Comparison of ENCODE assay signal across 28 mouse cellular contexts in genomic region chr6:142326598-142326997, GRCm38 (mm10). TPM values are rescaled to one million over a fixed set of nuclear protein-coding genes. Genes with fewer than 3 reads are reported as not detected.
A peak's percentile ranks its signal among the peaks of the same experiment; 100 is the strongest.
DNase-seq lines count a peak whose midpoint lies in the region; ATAC-seq and TF ChIP-seq lines count a peak whose summit lies in the region.
"Had no signal": no experiment of that assay in that cellular context is flagged by ENCODE, and none has a peak within 500 bp of the region (broad histone marks: within the 10 kb centered on the region; RNA-seq: fewer than 3 reads in every experiment).

No protein-coding gene starts in this region.

- H3K4me2 ChIP-seq in CH12.LX (ENCODE audit: insufficient read depth, low read depth, poor library complexity, severe bottlenecking) = no peak overlapping the region
- no peak overlapping the region for H3K4me2 ChIP-seq in liver, embryonic 16.5 days (ENCODE audit: low read depth, low read length)
- H3K4me2 ChIP-seq: embryonic facial prominence, embryonic 13.5 days; forebrain, embryonic 15.5 days; limb, embryonic 12.5 days; stomach, embryonic 15.5 days had no signal

- no peaks in the 10 kb centered on the region for H3K4me1 ChIP-seq in liver, adult 2 months (ENCODE audit: control insufficient read depth, insufficient read depth, low read length)
- no peaks in the 10 kb centered on the region for H3K4me1 ChIP-seq in CH12.LX (ENCODE audit: control insufficient read depth in 1 of 2, insufficient read depth in 2 of 2)
- no peaks in the 10 kb centered on the region for H3K4me1 ChIP-seq in liver, embryonic 16.5 days (ENCODE audit: control insufficient read depth, low read depth, low read length)
- H3K4me1 ChIP-seq: forebrain, embryonic 15.5 days; limb, embryonic 12.5 days; stomach, embryonic 15.5 days had no signal

- H3K9ac ChIP-seq in liver, adult 2 months (ENCODE audit: low read depth, low read length) = no peak overlapping the region
- H3K9ac ChIP-seq in CH12.LX (ENCODE audit: insufficient read depth, low read depth) = no peak overlapping the region
- H3K9ac ChIP-seq in liver, embryonic 16.5 days (ENCODE audit: low read depth, low read length) = no peak overlapping the region
- H3K9ac ChIP-seq: embryonic facial prominence, embryonic 13.5 days; forebrain, embryonic 15.5 days; limb, embryonic 12.5 days; stomach, embryonic 15.5 days had no signal

- no peaks in the 10 kb centered on the region for H3K9me3 ChIP-seq in CH12.LX (replicated peaks; ENCODE audit: low read length)
- H3K9me3 ChIP-seq in liver, embryonic 16.5 days (replicated peaks; ENCODE audit: control insufficient read depth, low read length) = no peaks in the 10 kb centered on the region
- H3K9me3 ChIP-seq: embryonic facial prominence, embryonic 13.5 days; forebrain, embryonic 15.5 days; limb, embryonic 12.5 days; megakaryocyte, embryonic 14.5 days; stomach, embryonic 15.5 days had no signal

- no peak overlapping the region for H3K4me3 ChIP-seq in liver, adult 2 months (ENCODE audit: insufficient read depth, low read depth, low read length)
- no peak overlapping the region for H3K4me3 ChIP-seq in CH12.LX (replicated peaks in 1 of 3; ENCODE audit: low read depth in 2 of 3, low read length in 2 of 3, poor library complexity in 1 of 3)
- H3K4me3 ChIP-seq in liver, embryonic 16.5 days (ENCODE audit: low read depth, low read length) = no peak overlapping the region
- H3K4me3 ChIP-seq: embryonic facial prominence, embryonic 13.5 days; forebrain, embryonic 15.5 days; heart, adult 2 months; limb, embryonic 12.5 days; megakaryocyte, embryonic 14.5 days; stomach, embryonic 15.5 days had no signal

- no peak overlapping the region for H3K27ac ChIP-seq in liver, adult 2 months (replicated peaks; ENCODE audit: insufficient read depth, low read depth, low read length)
- no peak overlapping the region for H3K27ac ChIP-seq in CH12.LX (ENCODE audit: insufficient read depth, low read depth)
- no peak overlapping the region for H3K27ac ChIP-seq in liver, embryonic 16.5 days (ENCODE audit: low read length)
- H3K27ac ChIP-seq: embryonic facial prominence, embryonic 13.5 days; forebrain, embryonic 15.5 days; heart, adult 2 months; limb, embryonic 12.5 days; stomach, embryonic 15.5 days had no signal

- H3K79me2 ChIP-seq in liver, adult 2 months (ENCODE audit: control insufficient read depth, insufficient read depth, low read length) = no peaks in the 10 kb centered on the region
- H3K79me2 ChIP-seq in CH12.LX (replicated peaks; ENCODE audit: control insufficient read depth, extremely low read depth, insufficient read depth, poor library complexity, severe bottlenecking) = no peaks in the 10 kb centered on the region

- in situ Hi-C loops in CH12.LX (cut with MboI; ENCODE audit: low pct_ligation_motif_present, low pct_unique_long_range_greater_than_20kb, low sequenced_read_pairs) = loop anchor here (25.0 kb wide), 1 partner anchor 186 kb away; the partner anchor contains the start of gene Ldhb

- WGBS in liver, adult 2 months = 73% methylated on average over 3 of the region's 3 CpGs
- 50% methylated on average over 3 of the region's 3 CpGs for WGBS in liver, embryonic 16.5 days (ENCODE audit: insufficient replicate concordance)

- no peak for TF ChIP-seq POLR2A in liver, adult 2 months (IDR thresholded peaks at IDR 0.05; ENCODE audit: extremely low read depth, insufficient read depth, low read length)
- no peak for TF ChIP-seq POLR2A in CH12.LX (IDR thresholded peaks at IDR 0.05; ENCODE audit: low read depth, low read length)

- dilution Hi-C loops in CH12.LX (cut with MboI; ENCODE audit: extremely low pct_ligation_motif_present, extremely low pct_unique_long_range_greater_than_20kb, low sequenced_read_pairs) = no loop called here

- DNase-seq in CD4-positive, CD25-positive, alpha-beta regulatory T cell, adult 2 months (ENCODE audit: low read depth, low spot score) = peak; percentile 9
- no peak for DNase-seq in liver, adult 2 months (ENCODE audit: extremely low read depth, low read depth, low spot score)
- DNase-seq in liver (no peak), CH12.LX (ENCODE audit: extremely low read depth) (no peak)
- DNase-seq in cerebellum, adult 8-10 months = no peak
- no peak for DNase-seq in urinary bladder, adult 2 months (ENCODE audit: low spot score)
- DNase-seq: cerebellum, adult 2 months; gastrocnemius, postnatal 14 days; heart, adult 2 months; kidney, adult 8-10 months; kidney, postnatal 4 days; right cerebral cortex, postnatal 14 days; spleen, adult 18-20 months had no signal

- TF ChIP-seq CTCF in liver, adult 2 months (IDR thresholded peaks at IDR 0.05; ENCODE audit: low read depth, low read length) = 0 out of 2 replicates have a peak, but pooled peaks have one; percentile 17
- peak in 1 of 2 experiments; percentile 29; a peak in 2 of 4 replicates for TF ChIP-seq CTCF in CH12.LX (conservative IDR thresholded peaks at IDR 0.05 in 1 of 2, IDR thresholded peaks at IDR 0.05 in 1 of 2; ENCODE audit: low read depth in 2 of 2, low read length in 2 of 2)

- H3K27me3 ChIP-seq in liver, adult 2 months (ENCODE audit: control insufficient read depth, insufficient read depth, low read length) = no peaks in the 10 kb centered on the region
- peaks cover 1% of the 10 kb centered on the region for H3K27me3 ChIP-seq in CH12.LX (replicated peaks)
- no peaks in the 10 kb centered on the region for H3K27me3 ChIP-seq in liver, embryonic 16.5 days (ENCODE audit: control insufficient read depth, insufficient read depth, low read depth, low read length)
- H3K27me3 ChIP-seq: embryonic facial prominence, embryonic 13.5 days; forebrain, embryonic 15.5 days; limb, embryonic 12.5 days; megakaryocyte, embryonic 14.5 days; stomach, embryonic 15.5 days had no signal

- peak; percentile 10 for TF ChIP-seq RAD21 in CH12.LX (IDR thresholded peaks at IDR 0.05; ENCODE audit: low read depth, low read length)

- H3K36me3 ChIP-seq in liver, adult 2 months (ENCODE audit: control insufficient read depth, insufficient read depth, low read length) = no peaks in the 10 kb centered on the region
- no peaks in the 10 kb centered on the region for H3K36me3 ChIP-seq in CH12.LX (replicated peaks in 1 of 2; ENCODE audit: control insufficient read depth in 1 of 2, insufficient read depth in 1 of 2, low read length in 1 of 2)
- no peaks in the 10 kb centered on the region for H3K36me3 ChIP-seq in liver, embryonic 16.5 days (ENCODE audit: control insufficient read depth, insufficient read depth)
- H3K36me3 ChIP-seq: embryonic facial prominence, embryonic 13.5 days; forebrain, embryonic 15.5 days; limb, embryonic 12.5 days; stomach, embryonic 15.5 days had no signal

- no peak for TF ChIP-seq EP300 in CH12.LX (IDR thresholded peaks at IDR 0.05; ENCODE audit: low read length)

- no peak for ATAC-seq in CD4-positive, CD25-positive, alpha-beta regulatory T cell, adult 4 months
- ATAC-seq in liver, embryonic 16.5 days (ENCODE audit: low read depth) = peak; percentile 21; the same call in 1 of the 2 replicates
- ATAC-seq: forebrain, embryonic 15.5 days had no signal

TF ChIP-seq in CH12.LX, 34 proteins besides CTCF, POLR2A, EP300 and RAD21 (continues in another document):
- TF ChIP-seq USF2 (conservative IDR thresholded peaks at IDR 0.05; ENCODE audit: low read depth, low read length) (no peak), MYC (IDR thresholded peaks at IDR 0.05; ENCODE audit: low read depth, low read length) (no peak), SMC3 (IDR thresholded peaks at IDR 0.05; ENCODE audit: low read depth, low read length) (no peak), BHLHE40 (IDR thresholded peaks at IDR 0.05; ENCODE audit: low read depth, low read length) (no peak), NELFE (IDR thresholded peaks at IDR 0.05; ENCODE audit: low read depth, low read length) (no peak), KAT2A (IDR thresholded peaks at IDR 0.05; ENCODE audit: insufficient replicate concordance, low read length) (no peak), MAFK (IDR thresholded peaks at IDR 0.05; ENCODE audit: insufficient replicate concordance, low read length) (no peak), MAZ (IDR thresholded peaks at IDR 0.05; ENCODE audit: low read depth, low read length) (no peak), ETS1 (conservative IDR thresholded peaks at IDR 0.05; ENCODE audit: low read depth, low read length) (no peak), USF1 (IDR thresholded peaks at IDR 0.05; ENCODE audit: low read depth, low read length) (no peak), CHD1 (IDR thresholded peaks at IDR 0.05; ENCODE audit: low read depth, low read length) (no peak), GABPA (IDR thresholded peaks at IDR 0.05; ENCODE audit: insufficient replicate concordance, low read depth, low read length) (no peak), MEF2A (IDR thresholded peaks at IDR 0.05; ENCODE audit: borderline replicate concordance, low read depth, low read length) (no peak)

RNA-seq across cellular contexts. Expression of gene Slco1a5, which starts 3.8 kb away (rescaled TPM):
- polyA plus RNA-seq in CD4-positive, CD25-positive, alpha-beta regulatory T cell, adult 4 months (2017; shearing (Covaris generic)) = not detected
- total RNA-seq in liver, adult 2 months (2014; rRNA removed) = not detected in 2 replicates
- polyA plus RNA-seq in liver, adult 2 months (2012; rRNA removed) = not detected in 2 replicates
- total RNA-seq in CH12.LX (2012; rRNA removed) (not detected in 2 replicates), CH12.LX (2014; rRNA removed) (not detected in 2 replicates)
- not detected in 2 replicates for polyA plus RNA-seq in CH12.LX (2012; ENCODE audit: insufficient read length, low read depth)
- 0.05 TPM in 1 of 2 replicates, not detected in the other for polyA plus RNA-seq in liver, embryonic 16.5 days (2015; fragmentation: Nextera tagmentation; extraction: Ambion mirVana)
- polyA plus RNA-seq in urinary bladder, adult 2 months (2012; rRNA removed) = not detected in 2 replicates
- total RNA-seq: adrenal gland, adult 18-20 months; gastrocnemius, postnatal 14 days; heart, adult 2 months; hematopoietic stem cell, adult 5-6 weeks; neutrophil, adult 5-6 weeks had no signal
- polyA plus RNA-seq: embryonic facial prominence, embryonic 13.5 days; heart, embryonic 14.5 days; limb, embryonic 12.5 days; stomach, embryonic 15.5 days had no signal

RNA-seq across cellular contexts. Expression of gene Pyroxd1, which starts 18.9 kb away (rescaled TPM):
- 10 to 100 TPM; 18.8 to 20.0 TPM for polyA plus RNA-seq in CD4-positive, CD25-positive, alpha-beta regulatory T cell, adult 4 months (2017; shearing (Covaris generic))
- total RNA-seq in liver, adult 2 months (2014; rRNA removed) = 9.9 and 12.8 TPM in 2 replicates
- polyA plus RNA-seq in liver, adult 2 months (2012; rRNA removed) = 3.3 and 4.1 TPM in 2 replicates
- total RNA-seq in CH12.LX (2012; rRNA removed) = 7.9 and 8.0 TPM in 2 replicates
- total RNA-seq in CH12.LX (2014; rRNA removed) = 11.2 and 13.0 TPM in 2 replicates
- polyA plus RNA-seq in CH12.LX (2012; ENCODE audit: insufficient read length, low read depth) = 11.5 and 13.3 TPM in 2 replicates
- polyA plus RNA-seq in liver, embryonic 16.5 days (2015; fragmentation: Nextera tagmentation; extraction: Ambion mirVana) = 5.6 and 6.3 TPM in 2 replicates
- polyA plus RNA-seq in urinary bladder, adult 2 months (2012; rRNA removed) = 12.8 and 14.1 TPM in 2 replicates

RNA-seq across cellular contexts. Expression of gene Iapp, which starts 28.4 kb away (rescaled TPM):
- polyA plus RNA-seq in CD4-positive, CD25-positive, alpha-beta regulatory T cell, adult 4 months (2017; shearing (Covaris generic)) = not detected
- not detected in 2 replicates for total RNA-seq in liver, adult 2 months (2014; rRNA removed)
- polyA plus RNA-seq in liver, adult 2 months (2012; rRNA removed) = not detected in 2 replicates
- total RNA-seq in CH12.LX (2012; rRNA removed) (not detected in 2 replicates), CH12.LX (2014; rRNA removed) (not detected in 2 replicates)
- not detected in 2 replicates for polyA plus RNA-seq in CH12.LX (2012; ENCODE audit: insufficient read length, low read depth)
- 2.0 TPM in 1 of 2 replicates, not detected in the other for polyA plus RNA-seq in liver, embryonic 16.5 days (2015; fragmentation: Nextera tagmentation; extraction: Ambion mirVana)
- polyA plus RNA-seq in urinary bladder, adult 2 months (2012; rRNA removed) = not detected in 2 replicates
- total RNA-seq: adrenal gland, adult 18-20 months; gastrocnemius, postnatal 14 days; heart, adult 2 months; hematopoietic stem cell, adult 5-6 weeks; layer of hippocampus, postnatal 10 days; midbrain, postnatal 0 days; neutrophil, adult 5-6 weeks had no signal
- polyA plus RNA-seq: cerebellum, adult 2 months; cortical plate, adult 2 months; embryonic facial prominence, embryonic 13.5 days; heart, adult 2 months; heart, embryonic 14.5 days; limb, embryonic 12.5 days; lung, embryonic 16.5 days had no signal
